Mouse (Mus musculus): Measurements from ENCODE around the gene Slc6a21. TPM values are rescaled to one million over a fixed set of nuclear protein-coding genes. Genes with fewer than 3 reads are reported as not detected.
A peak's percentile ranks its signal among the peaks of the same experiment; 100 is the strongest.

Slc6a21 gene
- polyA plus RNA-seq, 1 experiment from 2014 or later: not detected

- 81% methylated on average over 13 of the region's 13 CpGs for WGBS
- Histone ChIP-seq H3K4me2 (ENCODE audit: low read length) (no peak overlapping the region), H3K27ac (replicated peaks in 1 of 2; ENCODE audit: control insufficient read depth in 1 of 2, insufficient read depth in 1 of 2, low read depth in 2 of 2, low read length in 2 of 2) (no peak overlapping the region), H3K4me1 (ENCODE audit: control insufficient read depth in 2 of 2, insufficient read depth in 2 of 2, low read length in 2 of 2) (no peaks in the 10 kb centered on the region), H3K36me3 (ENCODE audit: control insufficient read depth, insufficient read depth, low read length) (no peaks in the 10 kb centered on the region), H3K27me3 (ENCODE audit: control insufficient read depth, insufficient read depth, low read length) (0 out of 2 replicates have a peak, but pooled peaks cover 3% of the 10 kb centered on the region), H3K9ac (ENCODE audit: low read length) (no peak overlapping the region), H3K9me3 (ENCODE audit: control insufficient read depth, low read length) (peaks cover 4% of the 10 kb centered on the region; the same call in 1 of the 2 replicates), H3K4me3 (ENCODE audit: control insufficient read depth in 1 of 2, insufficient read depth in 1 of 2, low read depth in 1 of 2, low read length in 2 of 2) (no peak overlapping the region)
- ATAC-seq (ENCODE audit: insufficient number of reproducible peaks, insufficient read depth, low FRiP score, low read depth): no peak
These were observed 9.2 kb downstream of the Slc6a21 start for GRCm38 (mm10) chr7:45286486-45286885.

GRCm38 (mm10) chr7:45296626-45297025 lies 19.3 kb downstream of the Slc6a21 start:
- Histone ChIP-seq H3K4me2 (ENCODE audit: low read length) (no peak overlapping the region), H3K9me3 (ENCODE audit: control insufficient read depth, low read length) (no peaks in the 10 kb centered on the region), H3K36me3 (ENCODE audit: control insufficient read depth, insufficient read depth, low read length) (no peaks in the 10 kb centered on the region), H3K4me3 (ENCODE audit: control insufficient read depth in 1 of 2, insufficient read depth in 1 of 2, low read depth in 1 of 2, low read length in 2 of 2) (no peak overlapping the region), H3K9ac (ENCODE audit: low read length) (no peak overlapping the region), H3K27ac (replicated peaks in 1 of 2; ENCODE audit: control insufficient read depth in 1 of 2, insufficient read depth in 1 of 2, low read depth in 2 of 2, low read length in 2 of 2) (no peak overlapping the region), H3K4me1 (ENCODE audit: control insufficient read depth in 2 of 2, insufficient read depth in 2 of 2, low read length in 2 of 2) (no peaks in the 10 kb centered on the region), H3K27me3 (ENCODE audit: control insufficient read depth, insufficient read depth, low read length) (no peaks in the 10 kb centered on the region)
- no peak for ATAC-seq (ENCODE audit: insufficient number of reproducible peaks, insufficient read depth, low FRiP score, low read depth)
- WGBS: 82% methylated on average over 1 of the region's 1 CpGs

- H3K9ac ChIP-seq (ENCODE audit: low read length): no peak overlapping the region
- whole genome bisulfite sequencing: 45% methylated on average over 3 of the region's 3 CpGs
- no peak overlapping the region for H3K27ac ChIP-seq (replicated peaks in 1 of 2; ENCODE audit: control insufficient read depth in 1 of 2, insufficient read depth in 1 of 2, low read depth in 2 of 2, low read length in 2 of 2)
- no peak overlapping the region for H3K4me2 ChIP-seq (ENCODE audit: low read length)
- H3K9me3 ChIP-seq (ENCODE audit: control insufficient read depth, low read length): no peaks in the 10 kb centered on the region
- no peak overlapping the region for H3K4me3 ChIP-seq (ENCODE audit: control insufficient read depth in 1 of 2, insufficient read depth in 1 of 2, low read depth in 1 of 2, low read length in 2 of 2)
- no peaks in the 10 kb centered on the region for H3K4me1 ChIP-seq (ENCODE audit: control insufficient read depth in 2 of 2, insufficient read depth in 2 of 2, low read length in 2 of 2)
- H3K36me3 ChIP-seq (ENCODE audit: control insufficient read depth, insufficient read depth, low read length): no peaks in the 10 kb centered on the region; the same call in 1 of the 2 replicates
- H3K27me3 ChIP-seq (ENCODE audit: control insufficient read depth, insufficient read depth, low read length): no peaks in the 10 kb centered on the region
- ATAC-seq (ENCODE audit: insufficient number of reproducible peaks, insufficient read depth, low FRiP score, low read depth): no peak
These were observed 20.2 kb downstream of the Slc6a21 start for GRCm38 (mm10) chr7:45297563-45297962.

- Histone ChIP-seq H3K4me2 (ENCODE audit: low read length) (no peak overlapping the region), H3K9ac (ENCODE audit: low read length) (no peak overlapping the region), H3K4me3 (ENCODE audit: control insufficient read depth in 1 of 2, insufficient read depth in 1 of 2, low read depth in 1 of 2, low read length in 2 of 2) (no peak overlapping the region), H3K27me3 (ENCODE audit: control insufficient read depth, insufficient read depth, low read length) (no peaks in the 10 kb centered on the region), H3K27ac (replicated peaks in 1 of 2; ENCODE audit: control insufficient read depth in 1 of 2, insufficient read depth in 1 of 2, low read depth in 2 of 2, low read length in 2 of 2) (no peak overlapping the region), H3K4me1 (ENCODE audit: control insufficient read depth in 2 of 2, insufficient read depth in 2 of 2, low read length in 2 of 2) (no peaks in the 10 kb centered on the region), H3K36me3 (ENCODE audit: control insufficient read depth, insufficient read depth, low read length) (peaks cover 22% of the 10 kb centered on the region), H3K9me3 (ENCODE audit: control insufficient read depth, low read length) (no peaks in the 10 kb centered on the region)
- peak; percentile 82 for ATAC-seq (ENCODE audit: insufficient number of reproducible peaks, insufficient read depth, low FRiP score, low read depth)
- 10% methylated on average over 5 of the region's 5 CpGs for WGBS
These were observed 22.4 kb downstream of the Slc6a21 start for GRCm38 (mm10) chr7:45299752-45300151.

- WGBS: 7% methylated on average over 6 of the region's 6 CpGs
- no peak overlapping the region for H3K9ac ChIP-seq (ENCODE audit: low read length)
- ATAC-seq (ENCODE audit: insufficient number of reproducible peaks, insufficient read depth, low FRiP score, low read depth): peak; percentile 27; the same call in 1 of the 2 replicates
- H3K4me3 ChIP-seq (ENCODE audit: control insufficient read depth in 1 of 2, insufficient read depth in 1 of 2, low read depth in 1 of 2, low read length in 2 of 2): no peak overlapping the region
- H3K4me2 ChIP-seq (ENCODE audit: low read length): no peak overlapping the region
- H3K36me3 ChIP-seq (ENCODE audit: control insufficient read depth, insufficient read depth, low read length): peaks cover 26% of the 10 kb centered on the region
- H3K9me3 ChIP-seq (ENCODE audit: control insufficient read depth, low read length): no peaks in the 10 kb centered on the region
- H3K27ac ChIP-seq (replicated peaks in 1 of 2; ENCODE audit: control insufficient read depth in 1 of 2, insufficient read depth in 1 of 2, low read depth in 2 of 2, low read length in 2 of 2): no peak overlapping the region
- H3K27me3 ChIP-seq (ENCODE audit: control insufficient read depth, insufficient read depth, low read length): no peaks in the 10 kb centered on the region
- H3K4me1 ChIP-seq (ENCODE audit: control insufficient read depth in 2 of 2, insufficient read depth in 2 of 2, low read length in 2 of 2): no peaks in the 10 kb centered on the region
These were observed 23.0 kb downstream of the Slc6a21 start for GRCm38 (mm10) chr7:45300270-45300669.

- 69% methylated on average over 8 of the region's 8 CpGs for WGBS
- Histone ChIP-seq H3K4me3 (ENCODE audit: control insufficient read depth in 1 of 2, insufficient read depth in 1 of 2, low read depth in 1 of 2, low read length in 2 of 2) (no peak overlapping the region), H3K9ac (ENCODE audit: low read length) (no peak overlapping the region), H3K4me1 (ENCODE audit: control insufficient read depth in 2 of 2, insufficient read depth in 2 of 2, low read length in 2 of 2) (no peaks in the 10 kb centered on the region), H3K36me3 (ENCODE audit: control insufficient read depth, insufficient read depth, low read length) (peaks cover 39% of the 10 kb centered on the region), H3K27me3 (ENCODE audit: control insufficient read depth, insufficient read depth, low read length) (no peaks in the 10 kb centered on the region), H3K4me2 (ENCODE audit: low read length) (no peak overlapping the region), H3K27ac (replicated peaks in 1 of 2; ENCODE audit: control insufficient read depth in 1 of 2, insufficient read depth in 1 of 2, low read depth in 2 of 2, low read length in 2 of 2) (no peak overlapping the region), H3K9me3 (ENCODE audit: control insufficient read depth, low read length) (no peaks in the 10 kb centered on the region)
- no peak for ATAC-seq (ENCODE audit: insufficient number of reproducible peaks, insufficient read depth, low FRiP score, low read depth)
These were observed 25.3 kb downstream of the Slc6a21 start for GRCm38 (mm10) chr7:45302626-45303025.

GRCm38 (mm10) chr7:45304869-45305268 lies 27.6 kb downstream of the Slc6a21 start:
- Histone ChIP-seq H3K36me3 (ENCODE audit: control insufficient read depth, insufficient read depth, low read length) (peaks cover 51% of the 10 kb centered on the region), H3K4me1 (ENCODE audit: control insufficient read depth in 2 of 2, insufficient read depth in 2 of 2, low read length in 2 of 2) (no peaks in the 10 kb centered on the region), H3K27me3 (ENCODE audit: control insufficient read depth, insufficient read depth, low read length) (no peaks in the 10 kb centered on the region), H3K4me2 (ENCODE audit: low read length) (no peak overlapping the region; the same call in 1 of the 2 replicates), H3K9me3 (ENCODE audit: control insufficient read depth, low read length) (no peaks in the 10 kb centered on the region), H3K4me3 (ENCODE audit: control insufficient read depth in 1 of 2, insufficient read depth in 1 of 2, low read depth in 1 of 2, low read length in 2 of 2) (no peak overlapping the region), H3K9ac (ENCODE audit: low read length) (no peak overlapping the region), H3K27ac (replicated peaks in 1 of 2; ENCODE audit: control insufficient read depth in 1 of 2, insufficient read depth in 1 of 2, low read depth in 2 of 2, low read length in 2 of 2) (no peak overlapping the region)
- ATAC-seq (ENCODE audit: insufficient number of reproducible peaks, insufficient read depth, low FRiP score, low read depth): no peak
- WGBS: 47% methylated on average over 11 of the region's 13 CpGs

GRCm38 (mm10) chr7:45305275-45305674 lies 28.0 kb downstream of the Slc6a21 start:
- 13% methylated on average over 17 of the region's 17 CpGs for WGBS
- ATAC-seq (ENCODE audit: insufficient number of reproducible peaks, insufficient read depth, low FRiP score, low read depth): no peak
- no peak overlapping the region for H3K9ac ChIP-seq (ENCODE audit: low read length)
- no peak overlapping the region for H3K4me3 ChIP-seq (ENCODE audit: control insufficient read depth in 1 of 2, insufficient read depth in 1 of 2, low read depth in 1 of 2, low read length in 2 of 2)
- no peaks in the 10 kb centered on the region for H3K4me1 ChIP-seq (ENCODE audit: control insufficient read depth in 2 of 2, insufficient read depth in 2 of 2, low read length in 2 of 2)
- H3K27me3 ChIP-seq (ENCODE audit: control insufficient read depth, insufficient read depth, low read length): no peaks in the 10 kb centered on the region
- H3K36me3 ChIP-seq (ENCODE audit: control insufficient read depth, insufficient read depth, low read length): peaks cover 55% of the 10 kb centered on the region
- H3K27ac ChIP-seq (replicated peaks in 1 of 2; ENCODE audit: control insufficient read depth in 1 of 2, insufficient read depth in 1 of 2, low read depth in 2 of 2, low read length in 2 of 2): no peak overlapping the region
- H3K9me3 ChIP-seq (ENCODE audit: control insufficient read depth, low read length): no peaks in the 10 kb centered on the region
- H3K4me2 ChIP-seq (ENCODE audit: low read length): no peak overlapping the region; the same call in 1 of the 2 replicates

Data from heart, embryonic 14.5 days (tissue).